Mouse (Mus musculus) limb, embryonic 13.5 days (tissue): ENCODE data around the gene Angptl6. TPM values are rescaled to one million over a fixed set of nuclear protein-coding genes. Genes with fewer than 3 reads are reported as not detected.
A peak's percentile ranks its signal among the peaks of the same experiment; 100 is the strongest.
"Not testable (repeated sequence)": the region's sequence is repeated elsewhere in the genome, so short reads cannot be mapped to it uniquely, and the experiment has no call there.

Source experiments
- ATAC-seq: fragments of 200-750 bp; cut with Nextera tagmentation; 2 replicates; pipeline ENCODE4 v1.8.0; 2017; ENCODE audit warnings: low read depth, moderate number of reproducible peaks, moderate TSS enrichment; ENCODE audit not compliant: low FRiP score
- H3K27ac ChIP-seq: fragments of 300-500 bp; sonication (generic); 2 replicates; pipeline ENCODE4 v1.5.1; 2015; ENCODE audit warnings: inconsistent platforms, mild to moderate bottlenecking, moderate library complexity
- H3K27me3 ChIP-seq: fragments of 300-500 bp; sonication (generic); 2 replicates; pipeline ENCODE4 v1.6.1; 2015; ENCODE audit warnings: mild to moderate bottlenecking, inconsistent platforms
- H3K36me3 ChIP-seq: fragments of 300-500 bp; sonication (generic); 2 replicates; pipeline ENCODE4 v1.6.1; 2015; ENCODE audit warnings: inconsistent platforms, mild to moderate bottlenecking, moderate library complexity
- H3K4me1 ChIP-seq: fragments of 300-500 bp; sonication (generic); 2 replicates; pipeline ENCODE4 v1.6.1; 2015; ENCODE audit warnings: inconsistent platforms
- H3K4me2 ChIP-seq: fragments of 300-500 bp; sonication (generic); replicated peaks from 2 replicates; pipeline ENCODE4 v1.6.1; 2015; ENCODE audit warnings: inconsistent platforms, mild to moderate bottlenecking, moderate library complexity
- H3K4me3 ChIP-seq: fragments of 300-500 bp; sonication (generic); 2 replicates; pipeline ENCODE4 v1.5.1; 2015; ENCODE audit warnings: moderate library complexity, mild to moderate bottlenecking, inconsistent platforms
- H3K9ac ChIP-seq: fragments of 300-500 bp; sonication (generic); 2 replicates; pipeline ENCODE4 v1.6.1; 2015; ENCODE audit warnings: mild to moderate bottlenecking, inconsistent platforms
- H3K9me3 ChIP-seq: fragments of 300-500 bp; sonication (generic); 2 replicates; pipeline ENCODE4 v1.6.1; 2016; ENCODE audit warnings: inconsistent platforms
- WGBS: fragments of 180-500 bp; shearing (Covaris S2); methylation state at CpG from one replicate; pipeline ENCODE4 v1.1.7; 2015; 5-methylcytosine and 5-hydroxymethylcytosine counted together
- polyA plus RNA-seq: library from polyadenylated mRNA; unstranded; fragments of >200 nt; fragmentation: Nextera tagmentation; extraction: Ambion mirVana; gene quantifications from 2 replicates; pipeline ENCODE4 v1.2.1, GENCODE M21; 2015

The Angptl6 gene
- polyA plus RNA-seq, 1 experiment from 2014 or later: 3.3 TPM

- peaks cover 11% of the 10 kb centered on the region for H3K27me3 ChIP-seq
- H3K27ac ChIP-seq: no peak overlapping the region
- H3K9me3 ChIP-seq: no peaks in the 10 kb centered on the region
- no peaks in the 10 kb centered on the region for H3K36me3 ChIP-seq
- H3K4me2 ChIP-seq: no peak overlapping the region
- ATAC-seq: no peak
- 9% methylated on average over 4 of the region's 4 CpGs for WGBS
- H3K4me3 ChIP-seq: no peak overlapping the region
- no peaks in the 10 kb centered on the region for H3K4me1 ChIP-seq
- H3K9ac ChIP-seq: no peak overlapping the region
Observed at GRCm38 (mm10) chr9:20861821-20862220, 17.7 kb downstream of the Angptl6 start.

GRCm38 (mm10) chr9:20859926-20860325, 19.6 kb downstream of the Angptl6 start:
- Histone ChIP-seq H3K27ac (no peak overlapping the region), H3K4me3 (no peak overlapping the region), H3K9ac (no peak overlapping the region), H3K27me3 (no peaks in the 10 kb centered on the region), H3K4me1 (no peaks in the 10 kb centered on the region), H3K36me3 (no peaks in the 10 kb centered on the region), H3K4me2 (no peak overlapping the region), H3K9me3 (no peaks in the 10 kb centered on the region)
- ATAC-seq: no peak
- 45% methylated on average over 6 of the region's 6 CpGs for WGBS

GRCm38 (mm10) chr9:20857131-20857530, 22.4 kb downstream of the Angptl6 start:
- H3K27ac ChIP-seq: no peak overlapping the region
- H3K27me3 ChIP-seq: no peaks in the 10 kb centered on the region
- H3K4me1 ChIP-seq: no peaks in the 10 kb centered on the region
- no peak overlapping the region for H3K4me3 ChIP-seq
- no peak overlapping the region for H3K9ac ChIP-seq
- H3K4me2 ChIP-seq: no peak overlapping the region
- no peaks in the 10 kb centered on the region for H3K36me3 ChIP-seq
- ATAC-seq: no peak; the same call in 1 of the 2 replicates
- H3K9me3 ChIP-seq: no peaks in the 10 kb centered on the region
- WGBS: 8% methylated on average over 6 of the region's 6 CpGs

- Histone ChIP-seq H3K27me3 (no peaks in the 10 kb centered on the region), H3K4me3 (no peak overlapping the region), H3K9ac (no peak overlapping the region), H3K4me2 (no peak overlapping the region), H3K36me3 (no peaks in the 10 kb centered on the region), H3K9me3 (no peaks in the 10 kb centered on the region), H3K27ac (no peak overlapping the region), H3K4me1 (no peaks in the 10 kb centered on the region)
- 78% methylated on average over 2 of the region's 2 CpGs for WGBS
- ATAC-seq: no peak
Observed at GRCm38 (mm10) chr9:20850179-20850578, 29.3 kb downstream of the Angptl6 start.

GRCm38 (mm10) chr9:20842670-20843069, 36.9 kb downstream of the Angptl6 start:
- no peak overlapping the region for H3K4me2 ChIP-seq
- H3K9me3 ChIP-seq: no peaks in the 10 kb centered on the region
- H3K4me1 ChIP-seq: no peaks in the 10 kb centered on the region
- H3K9ac ChIP-seq: no peak overlapping the region
- ATAC-seq: no peak
- H3K27me3 ChIP-seq: no peaks in the 10 kb centered on the region
- H3K27ac ChIP-seq: no peak overlapping the region
- H3K4me3 ChIP-seq: no peak overlapping the region
- H3K36me3 ChIP-seq: no peaks in the 10 kb centered on the region
- 24% methylated on average over 2 of the region's 2 CpGs for WGBS

- no peak overlapping the region for H3K4me3 ChIP-seq
- no peak overlapping the region for H3K9ac ChIP-seq
- no peaks in the 10 kb centered on the region for H3K4me1 ChIP-seq
- no peaks in the 10 kb centered on the region for H3K9me3 ChIP-seq
- H3K27me3 ChIP-seq: no peaks in the 10 kb centered on the region
- no peak overlapping the region for H3K4me2 ChIP-seq
- 64% methylated on average over 4 of the region's 4 CpGs for WGBS
- ATAC-seq: no peak
- H3K27ac ChIP-seq: no peak overlapping the region
- H3K36me3 ChIP-seq: no peaks in the 10 kb centered on the region
Observed at GRCm38 (mm10) chr9:20842211-20842610, 37.3 kb downstream of the Angptl6 start.

GRCm38 (mm10) chr9:20838931-20839330, 40.6 kb downstream of the Angptl6 start:
- no peak overlapping the region for H3K4me2 ChIP-seq
- no peaks in the 10 kb centered on the region for H3K27me3 ChIP-seq
- H3K36me3 ChIP-seq: no peaks in the 10 kb centered on the region
- H3K9me3 ChIP-seq: no peaks in the 10 kb centered on the region
- 61% methylated on average over 6 of the region's 6 CpGs for WGBS
- no peak overlapping the region for H3K27ac ChIP-seq
- H3K9ac ChIP-seq: no peak overlapping the region
- H3K4me3 ChIP-seq: no peak overlapping the region
- ATAC-seq: no peak
- H3K4me1 ChIP-seq: no peaks in the 10 kb centered on the region

GRCm38 (mm10) chr9:20837184-20837947, 42.2 kb downstream of the Angptl6 start:
- Histone ChIP-seq H3K27me3 (0 out of 2 replicates have a peak, but pooled peaks cover 4% of the 10 kb centered on the region), H3K9ac (no peak overlapping the region), H3K9me3 (no peaks in the 10 kb centered on the region), H3K27ac (no peak overlapping the region), H3K4me3 (no peak overlapping the region), H3K36me3 (no peaks in the 10 kb centered on the region), H3K4me1 (no peaks in the 10 kb centered on the region), H3K4me2 (no peak overlapping the region)
- no peak for ATAC-seq
- WGBS: 80% methylated on average over 9 of the region's 9 CpGs

- H3K9ac ChIP-seq, H3K36me3 ChIP-seq, H3K27me3 ChIP-seq, H3K4me2 ChIP-seq, H3K27ac ChIP-seq, H3K4me1 ChIP-seq, H3K4me3 ChIP-seq, ATAC-seq, H3K9me3 ChIP-seq: not testable (repeated sequence)
- WGBS: 81% methylated on average over 11 of the region's 11 CpGs
Observed at GRCm38 (mm10) chr9:20835431-20835954, 44.0 kb downstream of the Angptl6 start.

- Histone ChIP-seq H3K27ac (no peak overlapping the region), H3K9ac (no peak overlapping the region), H3K36me3 (no peaks in the 10 kb centered on the region), H3K4me3 (no peak overlapping the region), H3K4me2 (no peak overlapping the region), H3K4me1 (peaks cover 8% of the 10 kb centered on the region), H3K9me3 (no peaks in the 10 kb centered on the region), H3K27me3 (peaks cover 5% of the 10 kb centered on the region)
- no peak for ATAC-seq
- 76% methylated on average over 1 of the region's 1 CpGs for WGBS
Observed at GRCm38 (mm10) chr9:20834881-20835280, 44.6 kb downstream of the Angptl6 start.

- ATAC-seq: peak; percentile 94
Observed at GRCm38 (mm10) chr9:20830901-20831643, 48.5 kb downstream of the Angptl6 start.

GRCm38 (mm10) chr9:20828127-20828526, 51.4 kb downstream of the Angptl6 start:
- H3K27me3 ChIP-seq: peaks cover 8% of the 10 kb centered on the region
- H3K9ac ChIP-seq: no peak overlapping the region
- H3K4me3 ChIP-seq: no peak overlapping the region
- H3K36me3 ChIP-seq: no peaks in the 10 kb centered on the region
- no peak overlapping the region for H3K4me2 ChIP-seq
- H3K4me1 ChIP-seq: peaks cover 8% of the 10 kb centered on the region
- ATAC-seq: no peak
- no peak overlapping the region for H3K27ac ChIP-seq
- no peaks in the 10 kb centered on the region for H3K9me3 ChIP-seq
- 96% methylated on average over 1 of the region's 1 CpGs for WGBS

More at GRCm38 (mm10) chr9:20830901-20831643, 48.5 kb downstream of the Angptl6 start:
- H3K4me3 ChIP-seq: no peak overlapping the region
- 14% methylated on average over 19 of the region's 19 CpGs for WGBS
- H3K36me3 ChIP-seq: no peaks in the 10 kb centered on the region
- peak overlapping the region; percentile 35; the same call in 1 of the 2 replicates for H3K4me2 ChIP-seq
- H3K4me1 ChIP-seq: peaks cover 8% of the 10 kb centered on the region
- no peak overlapping the region for H3K27ac ChIP-seq
- no peak overlapping the region for H3K9ac ChIP-seq
- no peaks in the 10 kb centered on the region for H3K9me3 ChIP-seq
- peaks cover 8% of the 10 kb centered on the region for H3K27me3 ChIP-seq
